Comparison of ENCODE assay signal across 9 mouse cellular contexts in genomic region chr11:95857306-95857705, GRCm38 (mm10). TPM values are rescaled to one million over a fixed set of nuclear protein-coding genes. Genes with fewer than 3 reads are reported as not detected.
DNase-seq lines count a peak whose midpoint lies in the region; ATAC-seq and TF ChIP-seq lines count a peak whose summit lies in the region.
"Had no signal": no experiment of that assay in that cellular context is flagged by ENCODE, and none has a peak within 500 bp of the region (broad histone marks: within the 10 kb centered on the region; RNA-seq: fewer than 3 reads in every experiment).

No protein-coding gene starts in this region.

- TF ChIP-seq CTCF in liver, postnatal 0 days (IDR thresholded peaks at IDR 0.05; ENCODE audit: low read depth), result no peak
- no peak for TF ChIP-seq CTCF in midbrain, postnatal 0 days (IDR thresholded peaks at IDR 0.05)

- H3K4me3 ChIP-seq in liver, embryonic 13.5 days (replicated peaks), result peak overlapping the region; percentile 89; the same call in 1 of the 2 replicates
- H3K4me3 ChIP-seq in liver, postnatal 0 days (ENCODE audit: low read depth, low read length), result no peak overlapping the region
- no peak overlapping the region for H3K4me3 ChIP-seq in forebrain, embryonic 12.5 days (replicated peaks)
- no peak overlapping the region for H3K4me3 ChIP-seq in midbrain, postnatal 0 days (ENCODE audit: low read depth, low read length)

- peaks cover 44% of the 10 kb centered on the region for H3K4me1 ChIP-seq in liver, embryonic 13.5 days (replicated peaks)
- peaks cover 8% of the 10 kb centered on the region for H3K4me1 ChIP-seq in liver, postnatal 0 days (ENCODE audit: insufficient read depth)
- peaks cover 17% of the 10 kb centered on the region for H3K4me1 ChIP-seq in forebrain, embryonic 12.5 days
- H3K4me1 ChIP-seq in midbrain, postnatal 0 days (ENCODE audit: insufficient read depth, low read length), result no peaks in the 10 kb centered on the region

- WGBS in liver, embryonic 13.5 days (ENCODE audit: insufficient replicate concordance), result 74% methylated on average over 4 of the region's 4 CpGs
- 79% methylated on average over 4 of the region's 4 CpGs for WGBS in liver, postnatal 0 days (ENCODE audit: insufficient replicate concordance)
- 79% methylated on average over 4 of the region's 4 CpGs for WGBS in forebrain, embryonic 12.5 days
- 74% methylated on average over 4 of the region's 4 CpGs for WGBS in midbrain, postnatal 0 days

- no peak overlapping the region for H3K27ac ChIP-seq in liver, embryonic 13.5 days
- H3K27ac ChIP-seq in liver, postnatal 0 days (ENCODE audit: low read depth), result no peak overlapping the region
- H3K27ac ChIP-seq in forebrain, embryonic 12.5 days, result no peak overlapping the region
- no peak overlapping the region for H3K27ac ChIP-seq in midbrain, postnatal 0 days (ENCODE audit: low read depth, low read length)
- H3K27ac ChIP-seq: limb, embryonic 13.5 days had no signal

- H3K9ac ChIP-seq in liver, embryonic 13.5 days, result peak overlapping the region; percentile 80; the same call in 1 of the 2 replicates
- H3K9ac ChIP-seq in liver, postnatal 0 days (replicated peaks), result no peak overlapping the region
- H3K9ac ChIP-seq in forebrain, embryonic 12.5 days, result peak overlapping the region; percentile 70; the same call in 1 of the 2 replicates
- H3K9ac ChIP-seq in midbrain, postnatal 0 days (replicated peaks; ENCODE audit: low read length, poor library complexity, severe bottlenecking), result no peak overlapping the region

- 0 out of 2 replicates have a peak, but pooled peaks cover 6% of the 10 kb centered on the region for H3K36me3 ChIP-seq in liver, embryonic 13.5 days
- no peaks in the 10 kb centered on the region for H3K36me3 ChIP-seq in liver, postnatal 0 days (replicated peaks; ENCODE audit: insufficient read depth, low read length)
- H3K36me3 ChIP-seq in forebrain, embryonic 12.5 days (replicated peaks), result no peaks in the 10 kb centered on the region
- no peaks in the 10 kb centered on the region for H3K36me3 ChIP-seq in midbrain, postnatal 0 days (ENCODE audit: insufficient read depth, low read length)
- H3K36me3 ChIP-seq: limb, embryonic 13.5 days had no signal

- ATAC-seq in liver, embryonic 13.5 days (ENCODE audit: low read depth), result no peak
- ATAC-seq in liver, postnatal 0 days, result no peak
- ATAC-seq in forebrain, embryonic 12.5 days (ENCODE audit: low FRiP score), result no peak
- ATAC-seq in midbrain, postnatal 0 days (ENCODE audit: low FRiP score), result no peak

- H3K4me2 ChIP-seq in liver, embryonic 13.5 days, result peak overlapping the region; percentile 81
- no peak overlapping the region for H3K4me2 ChIP-seq in liver, postnatal 0 days (ENCODE audit: low read depth, low read length)
- peak overlapping the region; percentile 81; the same call in 1 of the 2 replicates for H3K4me2 ChIP-seq in forebrain, embryonic 12.5 days
- peak overlapping the region; percentile 65; the same call in 1 of the 2 replicates for H3K4me2 ChIP-seq in midbrain, postnatal 0 days (ENCODE audit: low read depth, low read length, poor library complexity, severe bottlenecking)

- TF ChIP-seq EP300 in liver, postnatal 0 days (IDR thresholded peaks at IDR 0.05; ENCODE audit: low read depth), result no peak

- peaks cover 9% of the 10 kb centered on the region for H3K27me3 ChIP-seq in liver, embryonic 13.5 days
- no peaks in the 10 kb centered on the region for H3K27me3 ChIP-seq in liver, postnatal 0 days (ENCODE audit: insufficient read depth, low read length)
- H3K27me3 ChIP-seq in forebrain, embryonic 12.5 days, result peaks cover 1% of the 10 kb centered on the region; the same call in 1 of the 2 replicates
- no peaks in the 10 kb centered on the region; the same call in 1 of the 2 replicates for H3K27me3 ChIP-seq in midbrain, postnatal 0 days (ENCODE audit: insufficient read depth, low read length)
- H3K27me3 ChIP-seq: limb, embryonic 13.5 days had no signal

- DNase-seq in liver, embryonic 13.5 days, result no peak
- DNase-seq in liver, postnatal 0 days, result no peak
- DNase-seq in ZHBTc4 (ENCODE audit: low read depth, low spot score), result peak; percentile 63
- peak; percentile 52 for DNase-seq in midbrain, postnatal 0 days (ENCODE audit: low spot score)
- no peak for DNase-seq in urinary bladder, postnatal 25 days (ENCODE audit: low spot score)
- DNase-seq in left cerebral cortex, adult 8-10 months (ENCODE audit: low spot score in 2 of 2), result no peak
- DNase-seq: thymus, postnatal 4 days had no signal

- no peaks in the 10 kb centered on the region for H3K9me3 ChIP-seq in liver, embryonic 13.5 days (replicated peaks)
- no peaks in the 10 kb centered on the region for H3K9me3 ChIP-seq in liver, postnatal 0 days (ENCODE audit: low read length)
- H3K9me3 ChIP-seq in forebrain, embryonic 12.5 days, result no peaks in the 10 kb centered on the region
- H3K9me3 ChIP-seq in midbrain, postnatal 0 days (ENCODE audit: low read length), result no peaks in the 10 kb centered on the region
- H3K9me3 ChIP-seq: limb, embryonic 13.5 days had no signal

RNA-seq across cellular contexts. Expression of gene Abi3, which starts 15.0 kb away (rescaled TPM):
- 5.8 and 6.3 TPM in 2 replicates for polyA plus RNA-seq in liver, embryonic 13.5 days (2015; fragmentation: Nextera tagmentation; extraction: Ambion mirVana)
- 9.8 and 10.2 TPM in 2 replicates for polyA plus RNA-seq in liver, postnatal 0 days (2015; fragmentation: Nextera tagmentation; extraction: Ambion mirVana)
- 2.4 TPM in 2 replicates for polyA plus RNA-seq in forebrain, embryonic 12.5 days (2016; fragmentation: Nextera tagmentation; extraction: Ambion mirVana)
- total RNA-seq in midbrain, postnatal 0 days (2014; rRNA removed), result 1.0 and 1.1 TPM in 2 replicates
- 1.5 TPM in 2 replicates for polyA plus RNA-seq in midbrain, postnatal 0 days (2015; fragmentation: Nextera tagmentation; extraction: Ambion mirVana)
- total RNA-seq in left cerebral cortex, adult 8-10 months (2022), result 10 to 100 TPM in 2 of 4 experiments, 1 to 10 TPM in 2; 5.9 to 21.5 (median 10.1) TPM

RNA-seq across cellular contexts. Expression of gene Gngt2, which starts 20.3 kb away (rescaled TPM):
- 13.8 and 15.3 TPM in 2 replicates for polyA plus RNA-seq in liver, embryonic 13.5 days (2015; fragmentation: Nextera tagmentation; extraction: Ambion mirVana)
- polyA plus RNA-seq in liver, postnatal 0 days (2015; fragmentation: Nextera tagmentation; extraction: Ambion mirVana), result 30.2 and 32.2 TPM in 2 replicates
- 3.2 and 3.7 TPM in 2 replicates for polyA plus RNA-seq in forebrain, embryonic 12.5 days (2016; fragmentation: Nextera tagmentation; extraction: Ambion mirVana)
- total RNA-seq in midbrain, postnatal 0 days (2014; rRNA removed), result 2.9 and 3.3 TPM in 2 replicates
- polyA plus RNA-seq in midbrain, postnatal 0 days (2015; fragmentation: Nextera tagmentation; extraction: Ambion mirVana), result 2.4 TPM in 2 replicates
- total RNA-seq in left cerebral cortex, adult 8-10 months (2022), result 10 to 100 TPM in 1 of 4 experiments, 1 to 10 TPM in 3; 2.3 to 14.5 (median 5.2) TPM

RNA-seq across cellular contexts. Expression of gene Phospho1, which starts 33.0 kb away (rescaled TPM):
- polyA plus RNA-seq in liver, embryonic 13.5 days (2015; fragmentation: Nextera tagmentation; extraction: Ambion mirVana), result 5.2 and 6.2 TPM in 2 replicates
- 1.9 and 2.0 TPM in 2 replicates for polyA plus RNA-seq in liver, postnatal 0 days (2015; fragmentation: Nextera tagmentation; extraction: Ambion mirVana)
- not detected in 2 replicates for polyA plus RNA-seq in forebrain, embryonic 12.5 days (2016; fragmentation: Nextera tagmentation; extraction: Ambion mirVana)
- total RNA-seq in midbrain, postnatal 0 days (2014; rRNA removed), result 0.85 and 2.1 TPM in 2 replicates
- polyA plus RNA-seq in midbrain, postnatal 0 days (2015; fragmentation: Nextera tagmentation; extraction: Ambion mirVana), result not detected in 2 replicates
- 10 to 100 TPM; 60.8 to 75.0 (median 67.2) TPM for total RNA-seq in left cerebral cortex, adult 8-10 months (2022)

RNA-seq across cellular contexts. Expression of gene B4galnt2, which starts 57.4 kb away (rescaled TPM):
- 0.13 and 0.27 TPM in 2 replicates for polyA plus RNA-seq in liver, embryonic 13.5 days (2015; fragmentation: Nextera tagmentation; extraction: Ambion mirVana)
- 0.14 and 0.18 TPM in 2 replicates for polyA plus RNA-seq in liver, postnatal 0 days (2015; fragmentation: Nextera tagmentation; extraction: Ambion mirVana)
- polyA plus RNA-seq in forebrain, embryonic 12.5 days (2016; fragmentation: Nextera tagmentation; extraction: Ambion mirVana), result not detected in 2 replicates
- not detected in 2 replicates for total RNA-seq in midbrain, postnatal 0 days (2014; rRNA removed)
- not detected in 2 replicates for polyA plus RNA-seq in midbrain, postnatal 0 days (2015; fragmentation: Nextera tagmentation; extraction: Ambion mirVana)
- total RNA-seq in left cerebral cortex, adult 8-10 months (2022), result not detected

Comparison
In these comparisons a context has a peak if more than half of its experiments do, and no peak if none do; other contexts are left out.
1. H3K9ac ChIP-seq: peak in liver, embryonic 13.5 days (single experiment) and forebrain, embryonic 12.5 days (single experiment); none in liver, postnatal 0 days (single experiment) and midbrain, postnatal 0 days (single experiment).
2. DNase-seq: peak in ZHBTc4 (single experiment) and midbrain, postnatal 0 days (single experiment); none in liver, embryonic 13.5 days (single experiment), liver, postnatal 0 days (single experiment), urinary bladder, postnatal 25 days (single experiment) and left cerebral cortex, adult 8-10 months (0 of 2).